Mouse (Mus musculus): ENCODE measurements around the gene Nme8. TPM values are rescaled to one million over a fixed set of nuclear protein-coding genes. Genes with fewer than 3 reads are reported as not detected.

Gene Nme8
- polyA plus RNA-seq, 1 experiment from 2014 or later, result not detected

- H3K9me3 ChIP-seq, result no peaks in the 10 kb centered on the region
- H3K27me3 ChIP-seq, result no peaks in the 10 kb centered on the region
- no peak overlapping the region for H3K9ac ChIP-seq
- no peak for ATAC-seq (ENCODE audit: low FRiP score, low read depth)
- no peak overlapping the region for H3K4me2 ChIP-seq (replicated peaks)
- H3K36me3 ChIP-seq, result no peaks in the 10 kb centered on the region
- H3K27ac ChIP-seq, result no peak overlapping the region
- no peak overlapping the region for H3K4me3 ChIP-seq
- no peaks in the 10 kb centered on the region for H3K4me1 ChIP-seq
- 72% methylated on average over 3 of the region's 3 CpGs for WGBS
Observed at GRCm38 (mm10) chr13:19689971-19690370, 7.6 kb downstream of the Nme8 start.

GRCm38 (mm10) chr13:19684007-19684406 is 13.6 kb downstream of the Nme8 start:
- 57% methylated on average over 2 of the region's 2 CpGs for WGBS
- H3K27me3 ChIP-seq, result no peaks in the 10 kb centered on the region

GRCm38 (mm10) chr13:19682879-19683640 is 14.5 kb downstream of the Nme8 start:
- Histone ChIP-seq H3K9me3 (no peaks in the 10 kb centered on the region), H3K27ac (no peak overlapping the region), H3K4me2 (replicated peaks) (no peak overlapping the region), H3K9ac (no peak overlapping the region), H3K36me3 (no peaks in the 10 kb centered on the region), H3K4me3 (no peak overlapping the region), H3K27me3 (no peaks in the 10 kb centered on the region), H3K4me1 (no peaks in the 10 kb centered on the region)
- 63% methylated on average over 8 of the region's 8 CpGs for WGBS
- peak; percentile 51; the same call in 1 of the 2 replicates for ATAC-seq (ENCODE audit: low FRiP score, low read depth)

More at GRCm38 (mm10) chr13:19684007-19684406, 13.6 kb downstream of the Nme8 start:
- Histone ChIP-seq H3K9ac (no peak overlapping the region), H3K36me3 (no peaks in the 10 kb centered on the region), H3K27ac (no peak overlapping the region), H3K4me3 (no peak overlapping the region), H3K4me1 (no peaks in the 10 kb centered on the region), H3K9me3 (no peaks in the 10 kb centered on the region), H3K4me2 (replicated peaks) (no peak overlapping the region)
- ATAC-seq (ENCODE audit: low FRiP score, low read depth), result no peak; the same call in 1 of the 2 replicates

DNA sequence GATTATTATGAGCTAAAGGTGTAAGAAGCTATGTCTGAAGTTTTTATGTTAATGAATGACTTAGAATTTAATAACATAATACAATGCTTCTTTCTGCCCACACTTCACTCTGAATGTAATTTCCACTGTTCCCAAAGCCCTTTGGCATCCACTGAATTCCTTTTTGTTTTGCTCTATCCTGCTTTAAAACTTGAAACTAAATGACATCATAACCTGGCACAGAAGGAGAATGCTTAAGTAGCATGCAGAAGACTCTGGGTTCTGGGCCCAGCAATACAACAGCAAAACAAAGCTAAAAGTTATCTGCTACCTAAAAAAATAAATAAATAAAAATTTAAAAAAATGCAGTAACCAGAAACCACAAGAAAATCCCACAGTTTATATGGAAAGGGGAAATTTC is 23.0 kb downstream of the Nme8 start:
- Histone ChIP-seq H3K9me3 (no peaks in the 10 kb centered on the region), H3K4me3 (no peak overlapping the region), H3K4me1 (no peaks in the 10 kb centered on the region), H3K36me3 (no peaks in the 10 kb centered on the region), H3K27me3 (no peaks in the 10 kb centered on the region), H3K27ac (no peak overlapping the region), H3K9ac (no peak overlapping the region), H3K4me2 (replicated peaks) (no peak overlapping the region)
- no peak for ATAC-seq (ENCODE audit: low FRiP score, low read depth)

- no peaks in the 10 kb centered on the region for H3K27me3 ChIP-seq
- H3K4me2 ChIP-seq (replicated peaks), result no peak overlapping the region
- no peak overlapping the region for H3K9ac ChIP-seq
- 88% methylated on average over 3 of the region's 3 CpGs for WGBS
- H3K27ac ChIP-seq, result no peak overlapping the region
- ATAC-seq (ENCODE audit: low FRiP score, low read depth), result no peak
- H3K4me1 ChIP-seq, result no peaks in the 10 kb centered on the region
- no peaks in the 10 kb centered on the region for H3K36me3 ChIP-seq
- H3K4me3 ChIP-seq, result no peak overlapping the region
- no peaks in the 10 kb centered on the region for H3K9me3 ChIP-seq
Observed at GRCm38 (mm10) chr13:19674025-19674424, 23.6 kb downstream of the Nme8 start.

DNA sequence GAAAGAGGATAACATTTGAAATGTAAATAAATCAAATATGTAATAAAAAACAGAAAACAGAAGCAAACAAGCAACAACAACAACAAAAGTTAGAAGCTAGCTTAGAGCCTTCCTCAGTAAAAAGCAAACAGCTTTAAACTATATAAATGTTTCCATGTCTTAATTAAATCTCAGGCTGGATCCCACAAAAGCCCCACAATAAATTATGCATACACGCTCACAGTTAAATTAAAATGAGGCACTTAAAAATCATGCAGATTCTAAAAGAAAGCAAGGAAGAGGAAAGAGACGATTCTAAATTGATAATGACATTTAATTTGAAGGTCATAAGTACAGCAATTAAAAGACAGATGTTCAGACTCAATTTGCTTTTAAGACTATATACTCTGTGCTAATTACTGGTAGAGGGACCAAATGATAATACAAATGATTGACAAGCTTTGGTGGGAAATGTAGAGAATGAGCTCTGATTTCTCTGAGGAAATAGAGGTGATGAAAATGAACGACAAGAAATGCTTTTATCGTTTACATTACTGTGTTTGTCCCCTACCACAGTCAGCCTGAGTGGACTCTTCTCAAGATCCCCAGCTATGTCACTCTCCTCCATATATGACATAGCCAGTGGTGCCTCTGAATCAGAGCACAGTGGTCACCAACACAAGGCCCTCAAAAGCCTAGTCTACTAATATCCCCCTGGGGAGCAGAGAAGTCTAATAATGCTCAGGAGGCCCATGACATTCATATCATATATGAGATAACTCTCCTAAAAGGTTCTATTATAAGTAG is 29.0 kb downstream of the Nme8 start:
- Histone ChIP-seq H3K9me3 (no peaks in the 10 kb centered on the region), H3K27ac (no peak overlapping the region), H3K4me3 (no peak overlapping the region), H3K36me3 (no peaks in the 10 kb centered on the region), H3K27me3 (no peaks in the 10 kb centered on the region), H3K9ac (no peak overlapping the region), H3K4me1 (no peaks in the 10 kb centered on the region), H3K4me2 (replicated peaks) (no peak overlapping the region)
- WGBS, result 71% methylated on average over 4 of the region's 4 CpGs
- no peak for ATAC-seq (ENCODE audit: low FRiP score, low read depth)

GRCm38 (mm10) chr13:19652405-19652804 is 45.2 kb downstream of the Nme8 start:
- no peak overlapping the region for H3K27ac ChIP-seq
- H3K27me3 ChIP-seq, result no peaks in the 10 kb centered on the region

GRCm38 (mm10) chr13:19649824-19650223 is 47.8 kb downstream of the Nme8 start:
- Histone ChIP-seq H3K4me2 (replicated peaks) (no peak overlapping the region), H3K4me3 (no peak overlapping the region), H3K36me3 (no peaks in the 10 kb centered on the region), H3K27ac (no peak overlapping the region), H3K9me3 (no peaks in the 10 kb centered on the region), H3K27me3 (no peaks in the 10 kb centered on the region), H3K9ac (no peak overlapping the region), H3K4me1 (no peaks in the 10 kb centered on the region)
- WGBS, result 93% methylated on average over 2 of the region's 2 CpGs
- no peak for ATAC-seq (ENCODE audit: low FRiP score, low read depth)

More at GRCm38 (mm10) chr13:19652405-19652804, 45.2 kb downstream of the Nme8 start:
- Histone ChIP-seq H3K4me1 (no peaks in the 10 kb centered on the region), H3K4me3 (no peak overlapping the region), H3K36me3 (no peaks in the 10 kb centered on the region), H3K9me3 (no peaks in the 10 kb centered on the region), H3K9ac (no peak overlapping the region), H3K4me2 (replicated peaks) (no peak overlapping the region)
- no peak for ATAC-seq (ENCODE audit: low FRiP score, low read depth)
- WGBS, result 95% methylated on average over 2 of the region's 2 CpGs

DNA sequence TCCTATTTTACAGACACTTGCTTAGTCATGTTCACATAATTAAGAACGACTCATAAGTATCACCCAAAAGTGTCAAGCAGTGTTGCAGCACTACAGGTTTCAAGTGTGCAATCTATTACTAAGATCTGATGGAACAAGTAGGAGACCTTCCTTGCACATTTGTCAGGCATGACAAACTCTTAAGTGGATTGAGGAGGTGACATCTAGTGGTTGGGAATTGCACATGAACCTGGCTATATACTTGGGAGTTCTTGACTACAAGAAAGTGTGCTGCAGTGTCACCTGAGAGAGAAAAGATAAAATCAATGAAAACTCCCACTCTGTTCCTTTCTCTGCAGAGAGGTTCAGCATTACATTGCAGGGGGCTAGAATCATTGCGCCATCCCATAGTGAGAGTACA is 53.4 kb downstream of the Nme8 start:
- no peak overlapping the region for H3K9ac ChIP-seq
- 69% methylated on average over 2 of the region's 2 CpGs for WGBS
- no peak overlapping the region for H3K4me3 ChIP-seq
- no peaks in the 10 kb centered on the region for H3K36me3 ChIP-seq
- no peaks in the 10 kb centered on the region for H3K9me3 ChIP-seq
- ATAC-seq (ENCODE audit: low FRiP score, low read depth), result no peak
- H3K27me3 ChIP-seq, result no peaks in the 10 kb centered on the region
- no peaks in the 10 kb centered on the region for H3K4me1 ChIP-seq
- no peak overlapping the region for H3K4me2 ChIP-seq (replicated peaks)
- no peak overlapping the region for H3K27ac ChIP-seq

- no peak for ATAC-seq (ENCODE audit: low FRiP score, low read depth)
- H3K36me3 ChIP-seq, result no peaks in the 10 kb centered on the region
- H3K4me1 ChIP-seq, result no peaks in the 10 kb centered on the region
- 17% methylated on average over 1 of the region's 1 CpGs for WGBS
- H3K4me3 ChIP-seq, result no peak overlapping the region
- no peaks in the 10 kb centered on the region for H3K9me3 ChIP-seq
- H3K4me2 ChIP-seq (replicated peaks), result no peak overlapping the region
- H3K9ac ChIP-seq, result no peak overlapping the region
- no peak overlapping the region for H3K27ac ChIP-seq
- no peaks in the 10 kb centered on the region for H3K27me3 ChIP-seq
Observed at GRCm38 (mm10) chr13:19643519-19643918, 54.1 kb downstream of the Nme8 start.

DNA sequence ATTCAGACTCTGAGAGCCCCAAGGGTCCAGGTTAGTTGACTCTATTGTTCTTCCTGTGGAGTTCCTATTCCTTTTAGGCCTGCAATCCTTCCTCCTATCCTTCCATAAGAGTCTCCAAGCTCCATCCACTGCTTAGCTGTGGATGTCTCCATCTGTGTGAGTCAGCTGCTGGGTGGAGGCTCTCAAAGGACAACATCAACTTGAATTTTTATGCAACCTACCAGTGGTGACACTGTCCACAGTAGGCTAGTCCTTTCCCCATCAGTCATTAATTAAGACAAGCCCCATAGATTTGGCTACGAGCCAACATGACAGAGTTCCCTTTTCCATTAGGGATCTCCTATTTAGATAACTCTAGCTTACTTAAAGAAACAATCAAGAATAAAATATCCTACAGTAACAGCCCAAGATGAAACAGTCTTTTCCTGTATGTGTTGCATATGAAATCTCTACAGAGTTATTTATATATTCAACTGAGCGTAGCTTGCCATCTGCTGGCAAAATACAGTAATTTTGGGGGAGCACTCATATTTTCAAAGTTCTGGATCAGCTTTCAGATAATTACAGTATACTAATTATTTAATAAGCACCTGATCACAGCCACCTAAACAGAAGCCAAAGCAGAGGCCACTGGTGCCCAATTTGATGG is 57.3 kb downstream of the Nme8 start:
- ATAC-seq (ENCODE audit: low FRiP score, low read depth), result no peak
- 81% methylated on average over 2 of the region's 2 CpGs for WGBS

DNA sequence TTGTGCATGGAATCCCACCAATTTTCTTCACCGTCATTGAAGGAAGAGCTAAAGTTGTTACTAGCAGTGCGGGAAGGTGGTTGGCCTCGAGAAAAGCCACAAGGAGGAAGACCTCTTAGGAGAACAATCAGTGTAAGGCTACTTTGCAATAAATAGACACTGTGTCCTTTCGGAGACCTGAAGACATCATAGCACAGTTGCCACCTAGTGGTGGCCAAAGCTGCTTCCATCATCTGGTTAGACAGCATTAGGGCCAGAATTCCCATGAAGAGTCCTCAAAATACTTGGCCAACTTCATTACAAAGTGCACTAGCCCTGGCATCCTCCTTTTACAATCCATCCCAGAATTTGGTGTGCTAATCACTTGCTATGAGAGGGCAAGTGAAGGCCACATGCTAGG is 61.5 kb downstream of the Nme8 start:
- Histone ChIP-seq H3K4me3 (no peak overlapping the region), H3K27me3 (no peaks in the 10 kb centered on the region), H3K4me2 (replicated peaks) (no peak overlapping the region), H3K4me1 (no peaks in the 10 kb centered on the region), H3K27ac (no peak overlapping the region), H3K36me3 (no peaks in the 10 kb centered on the region), H3K9me3 (no peaks in the 10 kb centered on the region), H3K9ac (no peak overlapping the region)
- ATAC-seq (ENCODE audit: low FRiP score, low read depth), result no peak
- WGBS, result 77% methylated on average over 4 of the region's 4 CpGs

More for the DNA sequence above, 57.3 kb downstream of the Nme8 start:
- Histone ChIP-seq H3K27ac (no peak overlapping the region), H3K36me3 (no peaks in the 10 kb centered on the region), H3K27me3 (no peaks in the 10 kb centered on the region), H3K4me3 (no peak overlapping the region), H3K4me1 (no peaks in the 10 kb centered on the region), H3K9me3 (no peaks in the 10 kb centered on the region), H3K9ac (no peak overlapping the region), H3K4me2 (replicated peaks) (no peak overlapping the region)

Measured in limb, embryonic 13.5 days (tissue).